Mouse (Mus musculus): ENCODE data around the gene Fbrsl1. TPM values are rescaled to one million over a fixed set of nuclear protein-coding genes. Genes with fewer than 3 reads are reported as not detected.

Gene Fbrsl1
- polyA plus RNA-seq (2015; fragmentation: Illumina TruSeq; extraction: RNeasy Lipid Tissue Mini Kit (QIAGEN cat#74804); ENCODE audit: insufficient read depth, low replicate concordance): 14.7 TPM

GRCm38 (mm10) chr5:110448436-110449134 is at the start of gene Fbrsl1:
Gene Fbrsl1 (minus strand): TSS chr5:110448503.

GRCm38 (mm10) chr5:110344524-110344923 is 103.8 kb downstream of the Fbrsl1 start, which contains the start of gene Lrcol1:
Gene Lrcol1 (plus strand): TSS chr5:110344730.

GRCm38 (mm10) chr5:110342648-110343284 is 105.5 kb downstream of the Fbrsl1 start, which contains the start of gene P2rx2:
Gene P2rx2 (minus strand): TSS chr5:110343212.

Other genes starting within 250 kb of the Fbrsl1 start
- 68.9 TPM for gene Ankle2, start 217.5 kb downstream of the Fbrsl1 start, polyA plus RNA-seq (2015; fragmentation: Illumina TruSeq; extraction: RNeasy Lipid Tissue Mini Kit (QIAGEN cat#74804); ENCODE audit: insufficient read depth, low replicate concordance)
- gene Pgam5, start 178.6 kb downstream of the Fbrsl1 start, polyA plus RNA-seq (2015; fragmentation: Illumina TruSeq; extraction: RNeasy Lipid Tissue Mini Kit (QIAGEN cat#74804); ENCODE audit: insufficient read depth, low replicate concordance): 38.6 TPM
- gene Pxmp2, start 162.3 kb downstream of the Fbrsl1 start, polyA plus RNA-seq (2015; fragmentation: Illumina TruSeq; extraction: RNeasy Lipid Tissue Mini Kit (QIAGEN cat#74804); ENCODE audit: insufficient read depth, low replicate concordance): 3.8 TPM
- gene Pole, start 162.2 kb downstream of the Fbrsl1 start, polyA plus RNA-seq (2015; fragmentation: Illumina TruSeq; extraction: RNeasy Lipid Tissue Mini Kit (QIAGEN cat#74804); ENCODE audit: insufficient read depth, low replicate concordance): 14.2 TPM
- gene P2rx2, start 105.3 kb downstream of the Fbrsl1 start, polyA plus RNA-seq (2015; fragmentation: Illumina TruSeq; extraction: RNeasy Lipid Tissue Mini Kit (QIAGEN cat#74804); ENCODE audit: insufficient read depth, low replicate concordance): 0.52 TPM
- not detected for gene Lrcol1, start 103.8 kb downstream of the Fbrsl1 start, polyA plus RNA-seq (2015; fragmentation: Illumina TruSeq; extraction: RNeasy Lipid Tissue Mini Kit (QIAGEN cat#74804); ENCODE audit: insufficient read depth, low replicate concordance)
- 0.50 TPM for gene Galnt9, start 95.9 kb upstream of the Fbrsl1 start, polyA plus RNA-seq (2015; fragmentation: Illumina TruSeq; extraction: RNeasy Lipid Tissue Mini Kit (QIAGEN cat#74804); ENCODE audit: insufficient read depth, low replicate concordance)
- 16.1 TPM for gene Noc4l, start 204.9 kb upstream of the Fbrsl1 start, polyA plus RNA-seq (2015; fragmentation: Illumina TruSeq; extraction: RNeasy Lipid Tissue Mini Kit (QIAGEN cat#74804); ENCODE audit: insufficient read depth, low replicate concordance)
- 16.9 TPM for gene Ddx51, start 204.9 kb upstream of the Fbrsl1 start, polyA plus RNA-seq (2015; fragmentation: Illumina TruSeq; extraction: RNeasy Lipid Tissue Mini Kit (QIAGEN cat#74804); ENCODE audit: insufficient read depth, low replicate concordance)

All from spleen, adult 10 weeks (tissue).